Mouse (Mus musculus) mesoderm, embryonic 11.5 days (tissue): Measurements from ENCODE around the gene Antxr1.

Experiments
- DNase-seq: peaks from one replicate; pipeline ENCODE4 v3.0.0-alpha.2; 2012; ENCODE audit warnings: low read depth, low spot score

Gene Antxr1

GRCm38 (mm10) chr6:87292911-87293851, 42.4 kb downstream of the Antxr1 start:
- DNase-seq, result no peak

GRCm38 (mm10) chr6:87287251-87287650, 48.4 kb downstream of the Antxr1 start:
- DNase-seq, result no peak

GRCm38 (mm10) chr6:87285365-87285749, 50.3 kb downstream of the Antxr1 start:
- no peak for DNase-seq

- DNase-seq, result no peak
These were observed 50.8 kb downstream of the Antxr1 start for GRCm38 (mm10) chr6:87284716-87285364.

- no peak for DNase-seq
These were observed 53.3 kb downstream of the Antxr1 start for GRCm38 (mm10) chr6:87282346-87282781.

- no peak for DNase-seq
These were observed 53.9 kb downstream of the Antxr1 start for GRCm38 (mm10) chr6:87281771-87282170.

- DNase-seq, result no peak
These were observed 57.5 kb downstream of the Antxr1 start for GRCm38 (mm10) chr6:87278151-87278550.

GRCm38 (mm10) chr6:87277527-87277926, 58.1 kb downstream of the Antxr1 start:
- DNase-seq, result no peak

- DNase-seq, result no peak
These were observed 58.7 kb downstream of the Antxr1 start for GRCm38 (mm10) chr6:87276941-87277340.

GRCm38 (mm10) chr6:87274779-87275178, 60.8 kb downstream of the Antxr1 start:
- DNase-seq, result no peak

GRCm38 (mm10) chr6:87273791-87274190, 61.8 kb downstream of the Antxr1 start:
- DNase-seq, result no peak

- no peak for DNase-seq
These were observed 62.5 kb downstream of the Antxr1 start for GRCm38 (mm10) chr6:87273141-87273540.

- DNase-seq, result peak; percentile 48
These were observed 63.4 kb downstream of the Antxr1 start for GRCm38 (mm10) chr6:87272202-87272601.

- peak; percentile 46 for DNase-seq
These were observed 65.2 kb downstream of the Antxr1 start for GRCm38 (mm10) chr6:87270452-87270851.

- no peak for DNase-seq
These were observed 65.7 kb downstream of the Antxr1 start for GRCm38 (mm10) chr6:87269950-87270349.

- DNase-seq, result no peak
These were observed 73.0 kb downstream of the Antxr1 start for GRCm38 (mm10) chr6:87262666-87263065.

- DNase-seq, result no peak
These were observed 76.6 kb downstream of the Antxr1 start for GRCm38 (mm10) chr6:87258976-87259375.

- no peak for DNase-seq
These were observed 77.4 kb downstream of the Antxr1 start for GRCm38 (mm10) chr6:87257981-87258775.

GRCm38 (mm10) chr6:87257471-87257870, 78.2 kb downstream of the Antxr1 start:
- DNase-seq, result no peak

- no peak for DNase-seq
These were observed 80.0 kb downstream of the Antxr1 start for GRCm38 (mm10) chr6:87255668-87256067.

GRCm38 (mm10) chr6:87254756-87255155, 80.9 kb downstream of the Antxr1 start:
- DNase-seq, result no peak

GRCm38 (mm10) chr6:87251716-87252115, 83.9 kb downstream of the Antxr1 start:
- DNase-seq, result no peak
